Mouse (Mus musculus) C2C12 (cell line): ENCODE measurements around the gene Asf1b. TPM values are rescaled to one million over a fixed set of nuclear protein-coding genes. Genes with fewer than 3 reads are reported as not detected.

Experiments
- H3K27me3 ChIP-seq: one replicate; pipeline ENCODE4 v1.6.1; 2011; ENCODE audit not compliant: control insufficient read depth, insufficient read depth, insufficient read length
- H3K36me3 ChIP-seq: one replicate; pipeline ENCODE4 v1.6.1; 2011; ENCODE audit not compliant: control insufficient read depth, insufficient read depth
- H3K4me3 ChIP-seq: one replicate; pipeline ENCODE4 v1.5.1; 2011; ENCODE audit warnings: mild to moderate bottlenecking, control low read depth; ENCODE audit not compliant: poor library complexity, insufficient read depth, severe bottlenecking
- H3K79me2 ChIP-seq: one replicate; pipeline ENCODE4 v1.6.1; 2011; ENCODE audit not compliant: control insufficient read depth, insufficient read depth
- H3K79me3 ChIP-seq: one replicate; pipeline ENCODE4 v1.6.1; 2011; ENCODE audit warnings: low read depth, control low read depth
- H3ac ChIP-seq: one replicate; pipeline ENCODE3; 2011; ENCODE audit warnings: low read depth; ENCODE audit not compliant: control insufficient read depth, insufficient read length
- CEBPB ChIP-seq: IDR thresholded peaks from one replicate; pipeline ENCODE4 v1.6.1; 2011; ENCODE audit warnings: low read depth, mild to moderate bottlenecking, control low read depth, moderate library complexity
- CTCF ChIP-seq: IDR thresholded peaks from one replicate; pipeline ENCODE4 v1.5.1; 2011; ENCODE audit not compliant: control insufficient read depth, insufficient read depth, insufficient read length
- FOSL1 ChIP-seq: IDR thresholded peaks from one replicate; pipeline ENCODE4 v1.8.0; 2011; ENCODE audit warnings: mild to moderate bottlenecking, low read length; ENCODE audit not compliant: poor library complexity, insufficient read depth, severe bottlenecking
- MAX ChIP-seq: IDR thresholded peaks from one replicate; pipeline ENCODE4 v1.6.1; 2011; ENCODE audit warnings: mild to moderate bottlenecking, control low read depth
- MYOD1 ChIP-seq: IDR thresholded peaks from one replicate; pipeline ENCODE4 v1.6.1; 2011; ENCODE audit warnings: low read depth; ENCODE audit not compliant: control insufficient read depth, insufficient read length
- MYOG ChIP-seq: IDR thresholded peaks from one replicate; pipeline ENCODE4 v1.6.1; 2011; ENCODE audit not compliant: control insufficient read depth, insufficient read length; ENCODE audit errors: extremely low read depth
- USF1 ChIP-seq: IDR thresholded peaks from one replicate; pipeline ENCODE4 v1.6.1; 2011; ENCODE audit warnings: low read depth, mild to moderate bottlenecking, control low read depth, moderate library complexity
- polyA plus RNA-seq: library from polyadenylated mRNA; unstranded; fragments of >200 nt; fragmentation: generic; extraction: Trizol; gene quantifications from one replicate; pipeline ENCODE4 v1.2.1, GENCODE M21; 2012; ENCODE audit warnings: missing spikeins

The Asf1b gene
- polyA plus RNA-seq, 1 experiment, result 140 TPM

GRCm38 (mm10) chr8:83998231-83999056 lies 43.1 kb downstream of the Asf1b start:
- Histone ChIP-seq H3K4me3 (peak overlapping the region; percentile 61), H3K79me2 (peaks cover 18% of the 10 kb centered on the region), H3K27me3 (no peaks in the 10 kb centered on the region), H3K79me3 (peaks cover 13% of the 10 kb centered on the region), H3ac (peak overlapping the region; percentile 75), H3K36me3 (peaks cover 38% of the 10 kb centered on the region)
- TF ChIP-seq MYOG (no peak), CTCF (peak; percentile 32)

GRCm38 (mm10) chr8:83999057-83999705 lies 43.9 kb downstream of the Asf1b start:
- H3ac ChIP-seq, result peak overlapping the region; percentile 60
- H3K4me3 ChIP-seq, result peak overlapping the region; percentile 61
- TF ChIP-seq CEBPB, result no peak
- TF ChIP-seq MYOD1, result no peak
- H3K79me2 ChIP-seq, result peaks cover 18% of the 10 kb centered on the region
- H3K36me3 ChIP-seq, result peaks cover 38% of the 10 kb centered on the region
- H3K27me3 ChIP-seq, result no peaks in the 10 kb centered on the region
- H3K79me3 ChIP-seq, result peaks cover 13% of the 10 kb centered on the region

DNA sequence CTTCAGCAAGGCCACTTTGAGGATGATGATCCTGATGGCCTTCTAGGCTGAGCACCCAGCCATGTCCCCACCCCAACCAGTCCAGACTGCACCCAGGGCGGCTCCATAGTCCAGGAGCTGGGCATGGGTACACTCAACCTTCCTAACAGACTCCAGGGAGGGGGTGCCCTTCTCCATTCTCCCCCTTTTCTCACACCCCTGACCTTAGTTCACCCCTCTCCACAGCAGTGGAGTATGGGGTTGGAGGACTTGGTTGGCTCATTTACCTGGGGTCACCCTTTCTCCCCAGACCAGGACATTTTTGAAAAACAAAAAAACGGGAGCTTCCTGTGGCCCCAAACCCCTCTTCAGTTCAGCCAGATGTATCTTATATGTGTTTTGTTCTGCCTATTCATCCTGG lies 44.5 kb downstream of the Asf1b start:
- H3ac ChIP-seq, result no peak overlapping the region
- TF ChIP-seq CTCF, result no peak
- TF ChIP-seq FOSL1, result no peak
- TF ChIP-seq USF1, result no peak
- no peak for TF ChIP-seq MAX
- no peaks in the 10 kb centered on the region for H3K27me3 ChIP-seq
- H3K79me3 ChIP-seq, result peaks cover 13% of the 10 kb centered on the region
- H3K4me3 ChIP-seq, result no peak overlapping the region
- peaks cover 35% of the 10 kb centered on the region for H3K36me3 ChIP-seq
- H3K79me2 ChIP-seq, result peaks cover 18% of the 10 kb centered on the region

DNA sequence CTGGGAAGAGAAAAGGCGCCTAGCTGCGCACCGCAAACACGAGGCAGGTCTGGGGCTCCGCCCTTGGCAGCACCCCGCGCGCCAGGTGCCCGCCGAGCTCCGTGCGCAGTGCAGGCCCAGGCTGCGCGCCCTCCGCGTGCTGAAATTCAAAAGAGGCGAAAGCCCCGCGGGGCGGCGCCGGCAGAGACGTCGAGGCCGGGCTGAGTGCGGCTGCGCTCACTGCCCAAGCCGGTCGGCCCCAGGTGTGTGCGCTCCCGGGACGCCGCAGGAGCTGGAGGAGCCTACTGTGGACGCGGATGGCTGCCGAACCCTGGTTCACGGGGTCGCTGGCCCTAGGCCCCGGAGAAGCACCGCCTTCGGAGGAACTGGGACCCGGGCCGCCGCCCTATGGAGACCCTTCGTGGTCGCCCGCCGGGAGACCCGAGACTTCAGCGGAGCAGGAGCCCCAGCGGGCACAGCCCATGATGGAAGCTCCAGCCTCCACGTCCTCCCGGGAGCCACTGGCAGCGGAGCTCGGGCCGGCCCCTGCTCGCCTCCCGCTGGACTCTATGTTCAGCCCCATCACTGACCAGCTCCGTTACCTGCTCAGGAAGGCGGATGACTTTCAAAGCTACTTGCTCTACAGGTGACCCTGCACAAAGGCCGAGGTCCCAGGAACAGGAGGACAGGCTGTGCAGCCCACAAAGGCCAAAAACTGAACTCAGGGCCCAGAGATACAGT lies 46.1 kb downstream of the Asf1b start, which contains the start of gene 1700067K01Rik:
1700067K01Rik (plus strand) TSS at position 222 of the 720 bp plus-strand sequence.
- Histone ChIP-seq H3K36me3 (peaks cover 32% of the 10 kb centered on the region), H3ac (no peak within 1 kb of the TSS), H3K27me3 (no peaks in the 10 kb centered on the region), H3K79me2 (peaks cover 18% of the 10 kb centered on the region), H3K79me3 (peaks cover 13% of the 10 kb centered on the region), H3K4me3 (no peak within 1 kb of the TSS)
- TF ChIP-seq CTCF, result no peak
- TF ChIP-seq MYOD1, result no peak
- TF ChIP-seq CEBPB, result no peak
- no peak for TF ChIP-seq USF1
- no peak for TF ChIP-seq MAX
- TF ChIP-seq FOSL1, result no peak

- H3K27me3 ChIP-seq, result no peaks in the 10 kb centered on the region
- H3ac ChIP-seq, result no peak overlapping the region
- no peak overlapping the region for H3K4me3 ChIP-seq
- peaks cover 13% of the 10 kb centered on the region for H3K79me3 ChIP-seq
- TF ChIP-seq FOSL1 (no peak), MAX (no peak), CTCF (no peak), MYOD1 (no peak), MYOG (no peak), USF1 (no peak), CEBPB (no peak)
- peaks cover 32% of the 10 kb centered on the region for H3K36me3 ChIP-seq
- H3K79me2 ChIP-seq, result peaks cover 18% of the 10 kb centered on the region
These were observed 47.8 kb downstream of the Asf1b start for GRCm38 (mm10) chr8:84002957-84003611.
